Mouse (Mus musculus) CD8-positive naive resting alpha-beta T cell, adult 2 months (primary cell): ENCODE data around the gene Calca.
"Not testable (repeated sequence)": the region's sequence is repeated elsewhere in the genome, so short reads cannot be mapped to it uniquely, and the experiment has no call there.

Experiments
- DNase-seq, 2 experiments: peaks; one replicate each; pipeline ENCODE4 v3.0.0; 2022; ENCODE audit warnings: low read depth in 2 of 2, low spot score in 2 of 2

The Calca gene

GRCm38 (mm10) chr7:114636102-114636501 is at the start of gene Calca:
Calca (minus strand) TSS chr7:114636357.
- DNase-seq = no peak

- no peak for DNase-seq
Observed at GRCm38 (mm10) chr7:114672697-114673096, 36.5 kb upstream of the Calca start.

GRCm38 (mm10) chr7:114671405-114671804 is 35.2 kb upstream of the Calca start:
- no peak for DNase-seq

- no peak for DNase-seq
Observed at GRCm38 (mm10) chr7:114649730-114650129, 13.6 kb upstream of the Calca start.

- DNase-seq = no peak
Observed at GRCm38 (mm10) chr7:114648791-114649190, 12.6 kb upstream of the Calca start.

- DNase-seq = peak in 1 of 2 experiments; percentile 12
Observed at GRCm38 (mm10) chr7:114635569-114636101, 522 bp downstream of the Calca start.

GRCm38 (mm10) chr7:114634386-114634785 is 1.8 kb downstream of the Calca start:
- no peak for DNase-seq

- DNase-seq = no peak
Observed at GRCm38 (mm10) chr7:114625966-114626365, 10.2 kb downstream of the Calca start.

GRCm38 (mm10) chr7:114616759-114617158 is 19.4 kb downstream of the Calca start:
- no peak for DNase-seq

- not testable (repeated sequence) for DNase-seq
Observed at GRCm38 (mm10) chr7:114594391-114594790, 41.8 kb downstream of the Calca start.

GRCm38 (mm10) chr7:114582441-114582840 is 53.7 kb downstream of the Calca start:
- DNase-seq = no peak
